In genomic region chr11:106674612-106675153, GRCm38 (mm10) we compare ENCODE assay signal across 8 mouse cellular contexts.
DNase-seq lines count a peak whose midpoint lies in the region; ATAC-seq and TF ChIP-seq lines count a peak whose summit lies in the region.

No protein-coding gene starts in this region.

- H3K4me1 ChIP-seq in bone marrow, adult 2 months (ENCODE audit: control insufficient read depth, insufficient read depth, low read length), result peaks cover 2% of the 10 kb centered on the region
- H3K4me1 ChIP-seq in forebrain, embryonic 10.5 days, result peaks cover 37% of the 10 kb centered on the region
- peaks cover 26% of the 10 kb centered on the region for H3K4me1 ChIP-seq in neural tube, embryonic 13.5 days (replicated peaks)

- H3K9ac ChIP-seq in neural tube, embryonic 13.5 days, result peak overlapping the region; percentile 43

- no peaks in the 10 kb centered on the region for H3K9me3 ChIP-seq in forebrain, embryonic 10.5 days
- no peaks in the 10 kb centered on the region for H3K9me3 ChIP-seq in neural tube, embryonic 13.5 days

- WGBS in bone marrow, adult 2 months, result under 1% methylated on average over 9 of the region's 9 CpGs
- 8% methylated on average over 9 of the region's 9 CpGs for WGBS in forebrain, embryonic 10.5 days
- WGBS in neural tube, embryonic 13.5 days, result 5% methylated on average over 9 of the region's 9 CpGs

- no peak for TF ChIP-seq CTCF in bone marrow, adult 2 months (IDR thresholded peaks at IDR 0.05; ENCODE audit: control insufficient read depth, insufficient read depth, low read length)

- no peaks in the 10 kb centered on the region for H3K36me3 ChIP-seq in forebrain, embryonic 10.5 days (replicated peaks)
- H3K36me3 ChIP-seq in neural tube, embryonic 13.5 days, result no peaks in the 10 kb centered on the region

- peak overlapping the region; percentile 39 for H3K4me2 ChIP-seq in neural tube, embryonic 13.5 days

- peak; percentile 53 to 57 for DNase-seq in B cell, adult 2 months
- peak; percentile 25 for DNase-seq in forebrain, embryonic 10.5 days (ENCODE audit: extremely low spot score, low spot score)
- DNase-seq in heart, postnatal 14 days, result peak; percentile 83 to 86
- peak; percentile 84 to 88 for DNase-seq in kidney, postnatal 4 days
- DNase-seq in lung, adult 18-20 months, result peak; percentile 86 to 89
- peak; percentile 83 for DNase-seq in testis, postnatal 10 days (ENCODE audit: low spot score)

- peak overlapping the region; percentile 42 for H3K4me3 ChIP-seq in bone marrow, adult 2 months (replicated peaks; ENCODE audit: control insufficient read depth, low read depth, low read length)
- H3K4me3 ChIP-seq in forebrain, embryonic 10.5 days, result peak overlapping the region; percentile 10; the same call in 1 of the 2 replicates
- H3K4me3 ChIP-seq in neural tube, embryonic 13.5 days, result no peak overlapping the region

- ATAC-seq in neural tube, embryonic 13.5 days (ENCODE audit: low read depth), result peak; percentile 91

- peak overlapping the region; percentile 92 for H3K27ac ChIP-seq in bone marrow, adult 2 months (ENCODE audit: control insufficient read depth, insufficient read depth, low read depth, low read length, poor library complexity)
- peak overlapping the region; percentile 80 for H3K27ac ChIP-seq in forebrain, embryonic 10.5 days
- H3K27ac ChIP-seq in neural tube, embryonic 13.5 days (replicated peaks), result peak overlapping the region; percentile 89

- intact Hi-C loops in heart, postnatal 14 days (cut with DNase I), result loop anchor here (2.0 kb wide), 1 partner anchor 16 kb away; no protein-coding TSS in a partner anchor

- no peaks in the 10 kb centered on the region for H3K27me3 ChIP-seq in forebrain, embryonic 10.5 days (ENCODE audit: poor library complexity, severe bottlenecking)
- H3K27me3 ChIP-seq in neural tube, embryonic 13.5 days, result no peaks in the 10 kb centered on the region

- no peak for TF ChIP-seq POLR2A in bone marrow, adult 2 months (IDR thresholded peaks at IDR 0.05; ENCODE audit: borderline replicate concordance, control insufficient read depth, low read depth, low read length)

Comparison
In these comparisons a context has a peak if more than half of its experiments do, and no peak if none do; other contexts are left out.
1. DNase-seq: peak in every context shown above with its lines; median percentile 88 in lung, adult 18-20 months; 86 in kidney, postnatal 4 days; 84 in heart, postnatal 14 days; 83 in testis, postnatal 10 days; 55 in B cell, adult 2 months; 25 in forebrain, embryonic 10.5 days.